Mouse (Mus musculus): ENCODE data around the gene Ccdc182. TPM values are rescaled to one million over a fixed set of nuclear protein-coding genes. Genes with fewer than 3 reads are reported as not detected.

Ccdc182 gene
- polyA plus RNA-seq, 1 experiment: not detected

- no peaks in the 10 kb centered on the region for H3K79me3 ChIP-seq (ENCODE audit: low read depth)
- H3K79me2 ChIP-seq (ENCODE audit: control insufficient read depth, insufficient read depth): no peaks in the 10 kb centered on the region
- H3K4me3 ChIP-seq (ENCODE audit: insufficient read depth, poor library complexity, severe bottlenecking): no peak overlapping the region
- no peak overlapping the region for H3ac ChIP-seq (ENCODE audit: control insufficient read depth, insufficient read length, low read depth)
- no peaks in the 10 kb centered on the region for H3K27me3 ChIP-seq (ENCODE audit: control insufficient read depth, insufficient read depth, insufficient read length)
- no peak for TF ChIP-seq USF1 (IDR thresholded peaks at IDR 0.05; ENCODE audit: low read depth)
- TF ChIP-seq MAX (IDR thresholded peaks at IDR 0.05): no peak
- TF ChIP-seq MYOD1 (IDR thresholded peaks at IDR 0.05; ENCODE audit: control insufficient read depth, insufficient read length, low read depth): no peak
- no peak for TF ChIP-seq FOSL1 (IDR thresholded peaks at IDR 0.05; ENCODE audit: insufficient read depth, low read length, poor library complexity, severe bottlenecking)
- no peak for TF ChIP-seq CEBPB (IDR thresholded peaks at IDR 0.05; ENCODE audit: low read depth)
- TF ChIP-seq MYOG (IDR thresholded peaks at IDR 0.05; ENCODE audit: control insufficient read depth, extremely low read depth, insufficient read length): no peak
- no peak for TF ChIP-seq CTCF (IDR thresholded peaks at IDR 0.05; ENCODE audit: control insufficient read depth, insufficient read depth, insufficient read length)
- no peaks in the 10 kb centered on the region for H3K36me3 ChIP-seq (ENCODE audit: control insufficient read depth, insufficient read depth)
Observed at GRCm38 (mm10) chr11:88328813-88329595, 35.1 kb downstream of the Ccdc182 start.

- Histone ChIP-seq H3K27me3 (ENCODE audit: control insufficient read depth, insufficient read depth, insufficient read length) (no peaks in the 10 kb centered on the region), H3K79me2 (ENCODE audit: control insufficient read depth, insufficient read depth) (no peaks in the 10 kb centered on the region), H3K4me3 (ENCODE audit: insufficient read depth, poor library complexity, severe bottlenecking) (no peak overlapping the region), H3ac (ENCODE audit: control insufficient read depth, insufficient read length, low read depth) (no peak overlapping the region), H3K36me3 (ENCODE audit: control insufficient read depth, insufficient read depth) (no peaks in the 10 kb centered on the region), H3K79me3 (ENCODE audit: low read depth) (no peaks in the 10 kb centered on the region)
- no peak for TF ChIP-seq MYOD1 (IDR thresholded peaks at IDR 0.05; ENCODE audit: control insufficient read depth, insufficient read length, low read depth)
Observed at GRCm38 (mm10) chr11:88330799-88331198, 36.9 kb downstream of the Ccdc182 start.

GRCm38 (mm10) chr11:88331722-88332121 is 37.9 kb downstream of the Ccdc182 start:
- Histone ChIP-seq H3K36me3 (ENCODE audit: control insufficient read depth, insufficient read depth) (no peaks in the 10 kb centered on the region), H3K4me3 (ENCODE audit: insufficient read depth, poor library complexity, severe bottlenecking) (no peak overlapping the region), H3K27me3 (ENCODE audit: control insufficient read depth, insufficient read depth, insufficient read length) (no peaks in the 10 kb centered on the region), H3ac (ENCODE audit: control insufficient read depth, insufficient read length, low read depth) (no peak overlapping the region), H3K79me2 (ENCODE audit: control insufficient read depth, insufficient read depth) (no peaks in the 10 kb centered on the region), H3K79me3 (ENCODE audit: low read depth) (no peaks in the 10 kb centered on the region)
- TF ChIP-seq MYOG (IDR thresholded peaks at IDR 0.05; ENCODE audit: control insufficient read depth, extremely low read depth, insufficient read length) (no peak), MYOD1 (IDR thresholded peaks at IDR 0.05; ENCODE audit: control insufficient read depth, insufficient read length, low read depth) (no peak), MAX (IDR thresholded peaks at IDR 0.05) (no peak)

- Histone ChIP-seq H3ac (ENCODE audit: control insufficient read depth, insufficient read length, low read depth) (no peak overlapping the region), H3K4me3 (ENCODE audit: insufficient read depth, poor library complexity, severe bottlenecking) (no peak overlapping the region), H3K79me3 (ENCODE audit: low read depth) (no peaks in the 10 kb centered on the region), H3K27me3 (ENCODE audit: control insufficient read depth, insufficient read depth, insufficient read length) (no peaks in the 10 kb centered on the region), H3K79me2 (ENCODE audit: control insufficient read depth, insufficient read depth) (no peaks in the 10 kb centered on the region), H3K36me3 (ENCODE audit: control insufficient read depth, insufficient read depth) (no peaks in the 10 kb centered on the region)
- TF ChIP-seq CTCF (IDR thresholded peaks at IDR 0.05; ENCODE audit: control insufficient read depth, insufficient read depth, insufficient read length) (no peak), MAX (IDR thresholded peaks at IDR 0.05) (no peak), MYOG (IDR thresholded peaks at IDR 0.05; ENCODE audit: control insufficient read depth, extremely low read depth, insufficient read length) (no peak), USF1 (IDR thresholded peaks at IDR 0.05; ENCODE audit: low read depth) (no peak)
Observed at GRCm38 (mm10) chr11:88332309-88332934, 38.6 kb downstream of the Ccdc182 start.

GRCm38 (mm10) chr11:88334893-88335292 is 41.0 kb downstream of the Ccdc182 start:
- Histone ChIP-seq H3K36me3 (ENCODE audit: control insufficient read depth, insufficient read depth) (no peaks in the 10 kb centered on the region), H3K79me3 (ENCODE audit: low read depth) (no peaks in the 10 kb centered on the region), H3K4me3 (ENCODE audit: insufficient read depth, poor library complexity, severe bottlenecking) (no peak overlapping the region), H3ac (ENCODE audit: control insufficient read depth, insufficient read length, low read depth) (no peak overlapping the region), H3K79me2 (ENCODE audit: control insufficient read depth, insufficient read depth) (no peaks in the 10 kb centered on the region), H3K27me3 (ENCODE audit: control insufficient read depth, insufficient read depth, insufficient read length) (no peaks in the 10 kb centered on the region)
- TF ChIP-seq USF1 (IDR thresholded peaks at IDR 0.05; ENCODE audit: low read depth) (no peak), CEBPB (IDR thresholded peaks at IDR 0.05; ENCODE audit: low read depth) (no peak), FOSL1 (IDR thresholded peaks at IDR 0.05; ENCODE audit: insufficient read depth, low read length, poor library complexity, severe bottlenecking) (no peak), CTCF (IDR thresholded peaks at IDR 0.05; ENCODE audit: control insufficient read depth, insufficient read depth, insufficient read length) (no peak), MAX (IDR thresholded peaks at IDR 0.05) (no peak), MYOG (IDR thresholded peaks at IDR 0.05; ENCODE audit: control insufficient read depth, extremely low read depth, insufficient read length) (no peak), MYOD1 (IDR thresholded peaks at IDR 0.05; ENCODE audit: control insufficient read depth, insufficient read length, low read depth) (no peak)

- H3K4me3 ChIP-seq (ENCODE audit: insufficient read depth, poor library complexity, severe bottlenecking): no peak overlapping the region
- no peaks in the 10 kb centered on the region for H3K27me3 ChIP-seq (ENCODE audit: control insufficient read depth, insufficient read depth, insufficient read length)
- no peaks in the 10 kb centered on the region for H3K36me3 ChIP-seq (ENCODE audit: control insufficient read depth, insufficient read depth)
- TF ChIP-seq FOSL1 (IDR thresholded peaks at IDR 0.05; ENCODE audit: insufficient read depth, low read length, poor library complexity, severe bottlenecking) (no peak), CEBPB (IDR thresholded peaks at IDR 0.05; ENCODE audit: low read depth) (no peak), MYOD1 (IDR thresholded peaks at IDR 0.05; ENCODE audit: control insufficient read depth, insufficient read length, low read depth) (no peak), USF1 (IDR thresholded peaks at IDR 0.05; ENCODE audit: low read depth) (no peak), CTCF (IDR thresholded peaks at IDR 0.05; ENCODE audit: control insufficient read depth, insufficient read depth, insufficient read length) (no peak), MYOG (IDR thresholded peaks at IDR 0.05; ENCODE audit: control insufficient read depth, extremely low read depth, insufficient read length) (no peak), MAX (IDR thresholded peaks at IDR 0.05) (no peak)
- H3ac ChIP-seq (ENCODE audit: control insufficient read depth, insufficient read length, low read depth): no peak overlapping the region
- no peaks in the 10 kb centered on the region for H3K79me2 ChIP-seq (ENCODE audit: control insufficient read depth, insufficient read depth)
- H3K79me3 ChIP-seq (ENCODE audit: low read depth): no peaks in the 10 kb centered on the region
Observed at GRCm38 (mm10) chr11:88337926-88338325, 44.1 kb downstream of the Ccdc182 start.

Other genes with a start within 250 kb of the Ccdc182 start
- gene Srsf1, start 246.7 kb upstream of the Ccdc182 start, polyA plus RNA-seq (2012; fragmentation: generic; extraction: Trizol): 143 TPM
- gene Vezf1, start 225.8 kb upstream of the Ccdc182 start, polyA plus RNA-seq (2012; fragmentation: generic; extraction: Trizol): 13.3 TPM
- 16.2 TPM for gene Cuedc1, start 196.0 kb upstream of the Ccdc182 start, polyA plus RNA-seq (2012; fragmentation: generic; extraction: Trizol)
- 191 TPM for gene Mrps23, start 89.7 kb upstream of the Ccdc182 start, polyA plus RNA-seq (2012; fragmentation: generic; extraction: Trizol)